Mouse (Mus musculus) lung, postnatal 0 days (tissue): ENCODE results near the gene Uck2. TPM values are rescaled to one million over a fixed set of nuclear protein-coding genes. Genes with fewer than 3 reads are reported as not detected.
A peak's percentile ranks its signal among the peaks of the same experiment; 100 is the strongest.

Experiments used
- ATAC-seq: fragments of 200-750 bp; cut with Nextera tagmentation; 2 replicates; pipeline ENCODE4 v1.8.0; 2017; ENCODE audit warnings: moderate library complexity
- DNase-seq: peaks from one replicate; pipeline ENCODE4 v3.0.0-alpha.2; 2016; ENCODE audit warnings: low spot score
- H3K27ac ChIP-seq: fragments of 300-500 bp; sonication (generic); 2 replicates; pipeline ENCODE4 v1.5.1; 2014; ENCODE audit warnings: antibody characterized with exemption, mild to moderate bottlenecking, low read length, mixed read lengths
- H3K27me3 ChIP-seq: fragments of 300-500 bp; sonication (generic); replicated peaks from 2 replicates; pipeline ENCODE4 v1.6.1; 2014; ENCODE audit warnings: low read length, mixed read lengths; ENCODE audit not compliant: insufficient read depth
- H3K36me3 ChIP-seq: fragments of 300-500 bp; sonication (generic); 2 replicates; pipeline ENCODE4 v1.6.1; 2014; ENCODE audit warnings: low read length, mixed read lengths; ENCODE audit not compliant: insufficient read depth
- H3K4me1 ChIP-seq: fragments of 300-500 bp; sonication (generic); 2 replicates; pipeline ENCODE4 v1.6.1; 2014; ENCODE audit warnings: antibody characterized with exemption, low read depth, low read length, mixed read lengths; ENCODE audit not compliant: insufficient read depth
- H3K4me2 ChIP-seq: fragments of 300-500 bp; sonication (generic); replicated peaks from 2 replicates; pipeline ENCODE4 v1.6.1; 2014; ENCODE audit warnings: low read depth, mild to moderate bottlenecking, low read length, moderate library complexity, mixed read lengths
- H3K4me3 ChIP-seq: fragments of 300-500 bp; sonication (generic); 2 replicates; pipeline ENCODE4 v1.5.1; 2014; ENCODE audit warnings: low read depth, low read length
- H3K9ac ChIP-seq: fragments of 300-500 bp; sonication (generic); replicated peaks from 2 replicates; pipeline ENCODE4 v1.6.1; 2014; ENCODE audit warnings: low read depth, mild to moderate bottlenecking
- H3K9me3 ChIP-seq: fragments of 300-500 bp; sonication (generic); 2 replicates; pipeline ENCODE4 v1.6.1; 2016; ENCODE audit warnings: low read length, mixed read lengths
- CTCF ChIP-seq: IDR thresholded peaks from 2 replicates; pipeline ENCODE4 v1.5.1; 2016; ENCODE audit warnings: antibody characterized with exemption, mild to moderate bottlenecking
- EP300 ChIP-seq: IDR thresholded peaks from 2 replicates; pipeline ENCODE4 v1.6.1; 2016; ENCODE audit warnings: antibody characterized with exemption, mild to moderate bottlenecking, control low read depth
- WGBS: fragments of 180-500 bp; shearing (Covaris S2); extraction: QIAGEN DNeasy Blood & Tissue Kit; methylation state at CpG from one replicate; pipeline ENCODE4 v1.1.7; 2014; 5-methylcytosine and 5-hydroxymethylcytosine counted together
- polyA plus RNA-seq: library from polyadenylated mRNA; unstranded; fragments of >200 nt; fragmentation: Nextera tagmentation; extraction: Ambion mirVana; gene quantifications from 2 replicates; pipeline ENCODE4 v1.2.1, GENCODE M21; 2015

The Uck2 gene
- polyA plus RNA-seq, 1 experiment from 2014 or later: 22.9 TPM

- 0 out of 2 replicates have a peak overlapping the region, but pooled peaks have one; percentile 14 for H3K4me3 ChIP-seq
- 7% methylated on average over 19 of the region's 19 CpGs for WGBS
- peak; percentile 85 for DNase-seq
- H3K27ac ChIP-seq: peak overlapping the region; percentile 78
- H3K4me1 ChIP-seq: peaks cover 46% of the 10 kb centered on the region; the same call in 1 of the 2 replicates
- no peaks in the 10 kb centered on the region for H3K27me3 ChIP-seq
- peak; percentile 55 for ATAC-seq
- H3K9ac ChIP-seq: no peak overlapping the region
- peak overlapping the region; percentile 57 for H3K4me2 ChIP-seq
- no peak; the same call in 1 of the 2 replicates for TF ChIP-seq CTCF
- no peaks in the 10 kb centered on the region for H3K9me3 ChIP-seq
- H3K36me3 ChIP-seq: no peaks in the 10 kb centered on the region
These were observed 14.6 kb downstream of the Uck2 start for GRCm38 (mm10) chr1:167270342-167271111.

GRCm38 (mm10) chr1:167269856-167270270 is 15.3 kb downstream of the Uck2 start:
- Histone ChIP-seq H3K9me3 (no peaks in the 10 kb centered on the region), H3K4me1 (peaks cover 46% of the 10 kb centered on the region; the same call in 1 of the 2 replicates), H3K9ac (no peak overlapping the region), H3K27ac (peak overlapping the region; percentile 78), H3K4me2 (peak overlapping the region; percentile 57), H3K27me3 (no peaks in the 10 kb centered on the region), H3K4me3 (no peak overlapping the region), H3K36me3 (no peaks in the 10 kb centered on the region)
- whole genome bisulfite sequencing: 8% methylated on average over 6 of the region's 6 CpGs
- peak; percentile 79 for ATAC-seq
- DNase-seq: peak; percentile 94
- TF ChIP-seq CTCF (peak; percentile 48), EP300 (peak; percentile 66; the same call in 1 of the 2 replicates)

DNA sequence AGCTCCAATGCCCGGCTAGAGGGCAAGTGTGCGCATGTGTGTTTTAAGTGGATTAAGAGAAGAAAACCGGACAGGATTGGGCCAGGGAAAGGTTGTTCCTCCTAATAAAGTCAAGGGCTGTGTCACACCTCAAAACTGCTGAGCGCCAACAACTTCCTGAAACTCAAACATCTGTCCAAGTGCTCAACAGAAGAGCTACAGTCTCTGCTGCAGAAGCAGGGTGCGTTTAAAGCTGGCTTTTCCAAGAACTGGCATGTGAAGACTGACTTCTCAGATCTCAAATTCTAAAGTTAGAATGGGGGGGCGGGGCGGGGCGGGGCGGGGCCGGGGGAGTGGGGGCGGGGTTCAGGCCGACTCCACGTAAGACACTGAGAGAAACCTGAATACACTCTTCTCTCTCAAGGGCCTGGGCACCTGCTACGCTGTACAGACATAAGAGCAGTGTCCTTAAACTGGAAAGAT is 15.7 kb downstream of the Uck2 start:
- no peaks in the 10 kb centered on the region for H3K27me3 ChIP-seq
- TF ChIP-seq EP300: no peak
- TF ChIP-seq CTCF: no peak
- ATAC-seq (peak; percentile 75), DNase-seq (peak; percentile 85)
- H3K4me2 ChIP-seq: peak overlapping the region; percentile 57
- no peak overlapping the region for H3K4me3 ChIP-seq
- peak overlapping the region; percentile 78 for H3K27ac ChIP-seq
- H3K9me3 ChIP-seq: no peaks in the 10 kb centered on the region
- 17% methylated on average over 14 of the region's 14 CpGs for WGBS
- no peaks in the 10 kb centered on the region for H3K36me3 ChIP-seq
- no peak overlapping the region for H3K9ac ChIP-seq
- H3K4me1 ChIP-seq: peaks cover 46% of the 10 kb centered on the region; the same call in 1 of the 2 replicates

GRCm38 (mm10) chr1:167268360-167269063 is 16.6 kb downstream of the Uck2 start:
- Histone ChIP-seq H3K36me3 (no peaks in the 10 kb centered on the region), H3K4me1 (peaks cover 44% of the 10 kb centered on the region; the same call in 1 of the 2 replicates), H3K9me3 (no peaks in the 10 kb centered on the region), H3K27me3 (no peaks in the 10 kb centered on the region), H3K4me2 (no peak overlapping the region), H3K9ac (no peak overlapping the region), H3K27ac (peak overlapping the region; percentile 78), H3K4me3 (no peak overlapping the region)
- no peak for ATAC-seq
- TF ChIP-seq CTCF: no peak
- no peak for TF ChIP-seq EP300
- DNase-seq: no peak
- WGBS: 79% methylated on average over 9 of the region's 9 CpGs

DNA sequence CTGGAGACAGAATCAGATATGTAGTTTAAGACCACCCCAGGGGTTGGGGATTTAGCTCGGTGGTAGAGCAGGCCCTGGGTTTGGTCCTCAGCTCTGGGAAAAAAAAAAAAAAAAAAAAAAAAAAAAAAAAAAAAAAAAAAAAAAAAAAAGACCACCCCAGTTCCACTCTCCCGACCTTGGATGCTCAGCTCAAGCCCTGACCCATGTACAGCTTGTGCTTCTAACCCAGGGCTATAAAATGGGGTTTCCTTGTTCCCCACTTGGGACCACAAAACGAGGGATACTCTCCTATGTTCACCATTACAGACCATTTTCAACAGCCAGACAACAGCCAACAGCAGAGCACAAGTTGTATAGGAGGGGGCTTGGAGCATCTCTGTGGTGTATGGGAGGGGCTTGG is 18.4 kb downstream of the Uck2 start:
- Histone ChIP-seq H3K4me1 (peaks cover 40% of the 10 kb centered on the region; the same call in 1 of the 2 replicates), H3K36me3 (no peaks in the 10 kb centered on the region), H3K27me3 (no peaks in the 10 kb centered on the region), H3K9ac (no peak overlapping the region), H3K4me2 (no peak overlapping the region), H3K27ac (no peak overlapping the region), H3K4me3 (no peak overlapping the region), H3K9me3 (no peaks in the 10 kb centered on the region)
- DNase-seq: no peak
- 78% methylated on average over 3 of the region's 3 CpGs for WGBS
- no peak for ATAC-seq
- TF ChIP-seq CTCF (no peak), EP300 (no peak)

- Histone ChIP-seq H3K4me3 (no peak overlapping the region), H3K4me1 (peaks cover 26% of the 10 kb centered on the region; the same call in 1 of the 2 replicates)
- ATAC-seq: no peak
These were observed 19.8 kb downstream of the Uck2 start for GRCm38 (mm10) chr1:167265366-167265765.

More at GRCm38 (mm10) chr1:167265366-167265765, 19.8 kb downstream of the Uck2 start:
- Histone ChIP-seq H3K9ac (no peak overlapping the region), H3K27me3 (no peaks in the 10 kb centered on the region), H3K36me3 (no peaks in the 10 kb centered on the region), H3K27ac (no peak overlapping the region), H3K9me3 (no peaks in the 10 kb centered on the region), H3K4me2 (no peak overlapping the region)
- TF ChIP-seq CTCF (no peak), EP300 (no peak)
- WGBS: 68% methylated on average over 4 of the region's 4 CpGs
- DNase-seq: no peak
